Mouse (Mus musculus) brain, embryonic 18.5 days (tissue): ENCODE results near the gene Kcnj6.

Experiments used
- DNase-seq: peaks from one replicate; pipeline ENCODE4 v3.0.0-alpha.2; 2012; ENCODE audit warnings: low read depth, low spot score

Gene Kcnj6

GRCm38 (mm10) chr16:94773928-94774327 is 223.6 kb downstream of the Kcnj6 start:
- no peak for DNase-seq

- DNase-seq, result no peak
Observed at GRCm38 (mm10) chr16:94767606-94768005, 229.9 kb downstream of the Kcnj6 start.

- no peak for DNase-seq
Observed at GRCm38 (mm10) chr16:94765129-94765528, 232.4 kb downstream of the Kcnj6 start.

- no peak for DNase-seq
Observed at GRCm38 (mm10) chr16:94760732-94761131, 236.8 kb downstream of the Kcnj6 start.

- DNase-seq, result no peak
Observed at GRCm38 (mm10) chr16:94759761-94760160, 237.7 kb downstream of the Kcnj6 start.

GRCm38 (mm10) chr16:94758606-94759005 is 238.9 kb downstream of the Kcnj6 start:
- DNase-seq, result no peak

GRCm38 (mm10) chr16:94756352-94756751 is 241.1 kb downstream of the Kcnj6 start:
- DNase-seq, result no peak

GRCm38 (mm10) chr16:94753453-94753852 is 244.0 kb downstream of the Kcnj6 start:
- DNase-seq, result peak; percentile 76

GRCm38 (mm10) chr16:94752781-94753180 is 244.7 kb downstream of the Kcnj6 start:
- no peak for DNase-seq

GRCm38 (mm10) chr16:94745016-94745415 is 252.5 kb downstream of the Kcnj6 start:
- DNase-seq, result no peak

GRCm38 (mm10) chr16:94743853-94744501 is 253.5 kb downstream of the Kcnj6 start:
- DNase-seq, result no peak

- no peak for DNase-seq
Observed at GRCm38 (mm10) chr16:94737359-94737687, 260.2 kb downstream of the Kcnj6 start.

- DNase-seq, result no peak
Observed at GRCm38 (mm10) chr16:94736462-94737358, 260.8 kb downstream of the Kcnj6 start.

GRCm38 (mm10) chr16:94735472-94735871 is 262.0 kb downstream of the Kcnj6 start:
- no peak for DNase-seq

- DNase-seq, result no peak
Observed at GRCm38 (mm10) chr16:94731027-94731426, 266.5 kb downstream of the Kcnj6 start.

GRCm38 (mm10) chr16:94729236-94729635 is 268.3 kb downstream of the Kcnj6 start:
- DNase-seq, result no peak

- DNase-seq, result no peak
Observed at GRCm38 (mm10) chr16:94724747-94725211, 272.7 kb downstream of the Kcnj6 start.

GRCm38 (mm10) chr16:94724061-94724596 is 273.4 kb downstream of the Kcnj6 start:
- DNase-seq, result peak; percentile 83

- no peak for DNase-seq
Observed at GRCm38 (mm10) chr16:94722936-94723335, 274.6 kb downstream of the Kcnj6 start.

GRCm38 (mm10) chr16:94721549-94722006 is 275.9 kb downstream of the Kcnj6 start:
- no peak for DNase-seq

GRCm38 (mm10) chr16:94720476-94721153 is 276.9 kb downstream of the Kcnj6 start:
- no peak for DNase-seq

GRCm38 (mm10) chr16:94719488-94719887 is 278.0 kb downstream of the Kcnj6 start:
- DNase-seq, result no peak
